Mouse (Mus musculus): ENCODE measurements around the gene Sh3pxd2a. TPM values are rescaled to one million over a fixed set of nuclear protein-coding genes. Genes with fewer than 3 reads are reported as not detected.
A peak's percentile ranks its signal among the peaks of the same experiment; 100 is the strongest.

Gene Sh3pxd2a
- polyA plus RNA-seq, 1 experiment from 2014 or later, result 7.4 TPM

- ATAC-seq (replicated peaks; ENCODE audit: insufficient number of reproducible peaks, low FRiP score, low TSS enrichment, low read depth), result no peak
- H3K36me3 ChIP-seq (replicated peaks; ENCODE audit: control insufficient read depth, insufficient read depth, low read depth, low read length), result no peaks in the 10 kb centered on the region
Measured at GRCm38 (mm10) chr19:47438445-47438844, 25.8 kb downstream of the Sh3pxd2a start.

GRCm38 (mm10) chr19:47437040-47437439 lies 27.2 kb downstream of the Sh3pxd2a start:
- Histone ChIP-seq H3K27ac (replicated peaks; ENCODE audit: low read depth, low read length) (no peak overlapping the region), H3K4me1 (ENCODE audit: control insufficient read depth, insufficient read depth, low read length) (no peaks in the 10 kb centered on the region), H3K4me3 (ENCODE audit: low read depth, low read length) (no peak overlapping the region), H3K4me2 (ENCODE audit: low read depth, low read length) (no peak overlapping the region), H3K36me3 (replicated peaks; ENCODE audit: control insufficient read depth, insufficient read depth, low read depth, low read length) (no peaks in the 10 kb centered on the region), H3K27me3 (ENCODE audit: control insufficient read depth, insufficient read depth, low read length) (no peaks in the 10 kb centered on the region), H3K9ac (replicated peaks; ENCODE audit: low read length) (no peak overlapping the region), H3K9me3 (replicated peaks; ENCODE audit: control insufficient read depth, low read length) (no peaks in the 10 kb centered on the region)
- WGBS, result 94% methylated on average over 4 of the region's 4 CpGs
- no peak for ATAC-seq (replicated peaks; ENCODE audit: insufficient number of reproducible peaks, low FRiP score, low TSS enrichment, low read depth)
- DNase-seq (ENCODE audit: low spot score), result no peak

More at GRCm38 (mm10) chr19:47438445-47438844, 25.8 kb downstream of the Sh3pxd2a start:
- Histone ChIP-seq H3K4me1 (ENCODE audit: control insufficient read depth, insufficient read depth, low read length) (peaks cover 1% of the 10 kb centered on the region; the same call in 1 of the 2 replicates), H3K9me3 (replicated peaks; ENCODE audit: control insufficient read depth, low read length) (no peaks in the 10 kb centered on the region), H3K9ac (replicated peaks; ENCODE audit: low read length) (no peak overlapping the region), H3K4me3 (ENCODE audit: low read depth, low read length) (no peak overlapping the region), H3K27me3 (ENCODE audit: control insufficient read depth, insufficient read depth, low read length) (no peaks in the 10 kb centered on the region), H3K4me2 (ENCODE audit: low read depth, low read length) (no peak overlapping the region), H3K27ac (replicated peaks; ENCODE audit: low read depth, low read length) (no peak overlapping the region)
- 78% methylated on average over 5 of the region's 5 CpGs for WGBS
- no peak for DNase-seq (ENCODE audit: low spot score)

GRCm38 (mm10) chr19:47436236-47436635 lies 28.0 kb downstream of the Sh3pxd2a start:
- H3K27me3 ChIP-seq (ENCODE audit: control insufficient read depth, insufficient read depth, low read length), result no peaks in the 10 kb centered on the region
- no peaks in the 10 kb centered on the region for H3K4me1 ChIP-seq (ENCODE audit: control insufficient read depth, insufficient read depth, low read length)
- H3K4me2 ChIP-seq (ENCODE audit: low read depth, low read length), result no peak overlapping the region
- H3K9me3 ChIP-seq (replicated peaks; ENCODE audit: control insufficient read depth, low read length), result no peaks in the 10 kb centered on the region
- H3K9ac ChIP-seq (replicated peaks; ENCODE audit: low read length), result no peak overlapping the region
- H3K36me3 ChIP-seq (replicated peaks; ENCODE audit: control insufficient read depth, insufficient read depth, low read depth, low read length), result no peaks in the 10 kb centered on the region
- no peak for ATAC-seq (replicated peaks; ENCODE audit: insufficient number of reproducible peaks, low FRiP score, low TSS enrichment, low read depth)
- no peak overlapping the region for H3K27ac ChIP-seq (replicated peaks; ENCODE audit: low read depth, low read length)
- H3K4me3 ChIP-seq (ENCODE audit: low read depth, low read length), result no peak overlapping the region
- WGBS, result 90% methylated on average over 8 of the region's 8 CpGs
- no peak for DNase-seq (ENCODE audit: low spot score)

- Histone ChIP-seq H3K4me3 (ENCODE audit: low read depth, low read length) (no peak overlapping the region), H3K27ac (replicated peaks; ENCODE audit: low read depth, low read length) (no peak overlapping the region), H3K9ac (replicated peaks; ENCODE audit: low read length) (no peak overlapping the region), H3K4me1 (ENCODE audit: control insufficient read depth, insufficient read depth, low read length) (no peaks in the 10 kb centered on the region), H3K9me3 (replicated peaks; ENCODE audit: control insufficient read depth, low read length) (no peaks in the 10 kb centered on the region), H3K36me3 (replicated peaks; ENCODE audit: control insufficient read depth, insufficient read depth, low read depth, low read length) (no peaks in the 10 kb centered on the region), H3K27me3 (ENCODE audit: control insufficient read depth, insufficient read depth, low read length) (no peaks in the 10 kb centered on the region), H3K4me2 (ENCODE audit: low read depth, low read length) (no peak overlapping the region)
- WGBS, result 96% methylated on average over 14 of the region's 14 CpGs
- no peak for DNase-seq (ENCODE audit: low spot score)
- no peak for ATAC-seq (replicated peaks; ENCODE audit: insufficient number of reproducible peaks, low FRiP score, low TSS enrichment, low read depth)
Measured at GRCm38 (mm10) chr19:47434655-47435054, 29.5 kb downstream of the Sh3pxd2a start.

- Histone ChIP-seq H3K4me2 (ENCODE audit: low read depth, low read length) (no peak overlapping the region), H3K36me3 (replicated peaks; ENCODE audit: control insufficient read depth, insufficient read depth, low read depth, low read length) (no peaks in the 10 kb centered on the region), H3K27ac (replicated peaks; ENCODE audit: low read depth, low read length) (no peak overlapping the region), H3K9me3 (replicated peaks; ENCODE audit: control insufficient read depth, low read length) (no peaks in the 10 kb centered on the region), H3K4me1 (ENCODE audit: control insufficient read depth, insufficient read depth, low read length) (peaks cover 4% of the 10 kb centered on the region; the same call in 1 of the 2 replicates), H3K4me3 (ENCODE audit: low read depth, low read length) (no peak overlapping the region), H3K9ac (replicated peaks; ENCODE audit: low read length) (0 out of 2 replicates have a peak overlapping the region, but pooled peaks have one; percentile 18), H3K27me3 (ENCODE audit: control insufficient read depth, insufficient read depth, low read length) (no peaks in the 10 kb centered on the region)
- 39% methylated on average over 10 of the region's 10 CpGs for WGBS
- ATAC-seq (replicated peaks; ENCODE audit: insufficient number of reproducible peaks, low FRiP score, low TSS enrichment, low read depth) (peak; percentile 34; the same call in 1 of the 2 replicates), DNase-seq (ENCODE audit: low spot score) (peak; percentile 24)
Measured at GRCm38 (mm10) chr19:47432339-47432738, 31.9 kb downstream of the Sh3pxd2a start.

GRCm38 (mm10) chr19:47431189-47431931 lies 32.8 kb downstream of the Sh3pxd2a start:
- WGBS, result 64% methylated on average over 11 of the region's 11 CpGs
- no peak overlapping the region for H3K9ac ChIP-seq (replicated peaks; ENCODE audit: low read length)
- peaks cover 4% of the 10 kb centered on the region; the same call in 1 of the 2 replicates for H3K4me1 ChIP-seq (ENCODE audit: control insufficient read depth, insufficient read depth, low read length)
- H3K36me3 ChIP-seq (replicated peaks; ENCODE audit: control insufficient read depth, insufficient read depth, low read depth, low read length), result no peaks in the 10 kb centered on the region
- DNase-seq (ENCODE audit: low spot score), result no peak
- H3K27me3 ChIP-seq (ENCODE audit: control insufficient read depth, insufficient read depth, low read length), result no peaks in the 10 kb centered on the region
- H3K27ac ChIP-seq (replicated peaks; ENCODE audit: low read depth, low read length), result no peak overlapping the region
- no peak overlapping the region for H3K4me3 ChIP-seq (ENCODE audit: low read depth, low read length)
- H3K4me2 ChIP-seq (ENCODE audit: low read depth, low read length), result no peak overlapping the region
- H3K9me3 ChIP-seq (replicated peaks; ENCODE audit: control insufficient read depth, low read length), result no peaks in the 10 kb centered on the region
- ATAC-seq (replicated peaks; ENCODE audit: insufficient number of reproducible peaks, low FRiP score, low TSS enrichment, low read depth), result no peak

GRCm38 (mm10) chr19:47430160-47430559 lies 34.0 kb downstream of the Sh3pxd2a start:
- no peaks in the 10 kb centered on the region for H3K36me3 ChIP-seq (replicated peaks; ENCODE audit: control insufficient read depth, insufficient read depth, low read depth, low read length)
- H3K9me3 ChIP-seq (replicated peaks; ENCODE audit: control insufficient read depth, low read length), result no peaks in the 10 kb centered on the region
- no peak for ATAC-seq (replicated peaks; ENCODE audit: insufficient number of reproducible peaks, low FRiP score, low TSS enrichment, low read depth)
- no peak overlapping the region for H3K9ac ChIP-seq (replicated peaks; ENCODE audit: low read length)
- DNase-seq (ENCODE audit: low spot score), result no peak
- 84% methylated on average over 2 of the region's 2 CpGs for WGBS
- no peak overlapping the region for H3K4me2 ChIP-seq (ENCODE audit: low read depth, low read length)
- no peak overlapping the region for H3K27ac ChIP-seq (replicated peaks; ENCODE audit: low read depth, low read length)
- H3K27me3 ChIP-seq (ENCODE audit: control insufficient read depth, insufficient read depth, low read length), result no peaks in the 10 kb centered on the region
- H3K4me1 ChIP-seq (ENCODE audit: control insufficient read depth, insufficient read depth, low read length), result peaks cover 4% of the 10 kb centered on the region; the same call in 1 of the 2 replicates
- no peak overlapping the region for H3K4me3 ChIP-seq (ENCODE audit: low read depth, low read length)

GRCm38 (mm10) chr19:47429245-47429644 lies 35.0 kb downstream of the Sh3pxd2a start:
- no peak overlapping the region for H3K4me3 ChIP-seq (ENCODE audit: low read depth, low read length)
- no peaks in the 10 kb centered on the region for H3K9me3 ChIP-seq (replicated peaks; ENCODE audit: control insufficient read depth, low read length)
- no peaks in the 10 kb centered on the region for H3K27me3 ChIP-seq (ENCODE audit: control insufficient read depth, insufficient read depth, low read length)
- H3K4me1 ChIP-seq (ENCODE audit: control insufficient read depth, insufficient read depth, low read length), result peaks cover 4% of the 10 kb centered on the region; the same call in 1 of the 2 replicates
- no peak overlapping the region for H3K9ac ChIP-seq (replicated peaks; ENCODE audit: low read length)
- DNase-seq (ENCODE audit: low spot score), result no peak
- 92% methylated on average over 3 of the region's 3 CpGs for WGBS
- no peak overlapping the region for H3K27ac ChIP-seq (replicated peaks; ENCODE audit: low read depth, low read length)
- ATAC-seq (replicated peaks; ENCODE audit: insufficient number of reproducible peaks, low FRiP score, low TSS enrichment, low read depth), result no peak
- no peaks in the 10 kb centered on the region for H3K36me3 ChIP-seq (replicated peaks; ENCODE audit: control insufficient read depth, insufficient read depth, low read depth, low read length)
- H3K4me2 ChIP-seq (ENCODE audit: low read depth, low read length), result no peak overlapping the region

Data from embryonic facial prominence, embryonic 11.5 days (tissue).